Mouse (Mus musculus) CH12F3 (cell line): ENCODE results near the gene Tmbim4.
"Not testable (repeated sequence)": the region's sequence is repeated elsewhere in the genome, so short reads cannot be mapped to it uniquely, and the experiment has no call there.

Experiments used
- in situ Hi-C: fragments of 300-500 bp; cut with MboI; formaldehyde crosslinking; loops from 2 replicates; pipeline ENCODE4 v1.14.3; 2020; ENCODE audit warnings: low sequenced_read_pairs

Gene Tmbim4

DNA sequence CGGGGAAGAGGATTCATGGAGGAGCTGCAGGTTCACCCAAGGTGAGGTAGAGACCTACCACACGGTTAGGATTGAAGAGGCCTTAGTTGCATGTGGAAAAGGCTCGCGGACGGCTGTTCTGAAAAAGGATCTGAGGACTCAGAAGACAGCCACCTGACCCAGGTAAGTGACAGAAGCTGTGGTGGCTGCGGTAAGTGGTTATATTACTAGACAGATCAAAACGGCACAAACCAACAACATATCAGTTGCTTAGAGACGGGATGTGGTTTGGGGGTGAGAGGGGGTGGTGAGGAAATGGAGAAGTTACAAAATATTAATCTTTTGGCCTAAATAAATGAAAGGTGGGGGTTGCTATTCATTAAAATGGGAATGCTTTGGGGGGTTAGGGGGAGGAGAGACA, 8.1 kb upstream of the Tmbim4 start:
- in situ Hi-C loops, result no loop called here

DNA sequence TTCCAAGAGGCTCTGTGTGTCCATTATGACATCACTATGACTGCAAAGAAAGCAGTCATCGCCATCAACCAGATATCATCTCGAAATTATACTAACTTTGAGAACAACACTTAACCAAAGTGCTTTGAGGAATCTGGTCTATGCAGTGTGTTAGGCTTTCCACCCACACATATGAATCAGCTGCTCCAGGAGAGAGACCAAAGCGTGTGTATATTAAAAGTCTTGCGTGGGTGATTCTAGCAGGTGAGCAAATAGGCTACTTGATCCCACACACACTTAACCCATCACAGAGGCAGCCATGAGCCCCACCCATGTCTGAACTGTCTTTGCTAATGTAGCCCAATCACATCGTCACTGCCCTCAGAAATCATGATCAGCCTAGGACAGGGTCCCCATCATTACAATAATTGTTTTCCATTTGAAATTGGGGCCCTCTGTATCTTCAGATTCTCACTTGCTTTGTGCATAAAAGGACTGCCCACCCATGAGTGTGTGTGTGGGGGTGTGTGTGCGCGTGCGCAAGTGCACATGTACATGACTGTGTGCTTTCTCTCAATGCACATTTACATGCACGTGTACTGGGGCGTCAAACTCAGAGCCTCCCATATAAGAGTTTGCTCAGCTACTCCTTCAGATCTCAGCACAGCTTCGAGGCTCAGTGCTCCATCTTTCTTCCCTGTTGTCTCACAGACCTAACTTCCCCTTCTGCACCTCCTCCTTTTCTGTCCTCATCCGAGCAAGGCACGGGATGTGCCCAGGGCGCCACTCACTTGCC, 4.1 kb upstream of the Tmbim4 start:
- in situ Hi-C loops, result no loop called here

DNA sequence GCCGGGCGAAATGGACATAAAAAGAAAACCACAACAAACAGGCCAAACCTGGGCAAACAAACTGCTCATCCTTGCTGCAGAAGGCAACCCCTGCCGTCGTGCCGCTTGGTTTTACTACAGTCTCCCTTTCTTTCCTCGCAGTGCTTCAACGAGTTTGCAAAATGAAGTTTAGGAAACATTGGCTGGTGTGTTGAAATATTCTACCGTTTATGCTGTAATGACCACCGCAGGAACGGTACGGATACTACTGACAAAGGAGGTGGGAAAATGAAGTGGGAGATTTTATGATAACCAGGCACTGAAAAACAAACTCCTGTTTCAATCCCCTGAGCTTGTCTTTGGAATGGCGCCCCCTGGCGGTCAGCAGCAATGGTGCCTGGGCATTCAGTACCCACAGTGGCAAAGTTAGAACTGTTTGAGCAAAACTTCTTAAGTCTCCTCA, 592 bp downstream of the Tmbim4 start, which contains the start of gene Irak3:
Irak3 (minus strand) TSS at position 170 of the 442 bp plus-strand sequence.
- in situ Hi-C loops, result no loop called here

DNA sequence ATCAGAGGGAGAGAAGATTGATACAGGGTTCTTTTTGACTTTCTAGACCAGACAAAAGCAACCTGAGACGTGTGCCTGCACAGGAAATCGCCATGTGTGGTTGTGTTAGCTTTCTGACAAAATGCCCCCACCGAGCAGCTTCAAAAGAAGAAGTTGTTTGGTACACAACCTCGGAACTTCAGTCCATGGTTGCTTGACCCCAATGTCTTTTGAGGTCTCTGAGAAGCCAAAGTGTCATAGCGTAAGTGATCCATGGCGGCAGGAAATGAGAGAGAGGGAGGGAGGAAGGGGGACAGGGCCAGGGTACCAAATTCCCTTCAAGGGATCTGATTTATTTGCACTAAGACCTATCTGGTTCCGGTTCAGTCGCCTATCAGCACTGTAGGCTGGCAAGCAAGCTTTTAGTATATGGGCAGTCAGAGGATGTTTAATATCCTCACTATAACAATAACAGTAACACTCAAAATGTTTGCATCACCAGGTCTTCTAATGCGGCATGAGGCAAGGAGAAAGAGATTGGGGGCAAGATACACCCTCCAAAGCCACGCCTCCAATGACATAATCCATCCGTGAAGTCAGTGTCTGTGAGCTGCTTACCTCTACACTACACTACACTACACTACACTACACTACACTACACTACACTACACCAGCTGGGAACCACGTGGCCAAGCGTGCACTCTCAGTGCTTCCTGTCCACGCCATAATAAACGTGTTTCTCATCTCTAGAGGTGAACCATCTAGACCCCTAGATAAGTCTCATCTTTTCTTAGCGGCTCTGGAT, 1.3 kb downstream of the Tmbim4 start:
- in situ Hi-C loops, result no loop called here

DNA sequence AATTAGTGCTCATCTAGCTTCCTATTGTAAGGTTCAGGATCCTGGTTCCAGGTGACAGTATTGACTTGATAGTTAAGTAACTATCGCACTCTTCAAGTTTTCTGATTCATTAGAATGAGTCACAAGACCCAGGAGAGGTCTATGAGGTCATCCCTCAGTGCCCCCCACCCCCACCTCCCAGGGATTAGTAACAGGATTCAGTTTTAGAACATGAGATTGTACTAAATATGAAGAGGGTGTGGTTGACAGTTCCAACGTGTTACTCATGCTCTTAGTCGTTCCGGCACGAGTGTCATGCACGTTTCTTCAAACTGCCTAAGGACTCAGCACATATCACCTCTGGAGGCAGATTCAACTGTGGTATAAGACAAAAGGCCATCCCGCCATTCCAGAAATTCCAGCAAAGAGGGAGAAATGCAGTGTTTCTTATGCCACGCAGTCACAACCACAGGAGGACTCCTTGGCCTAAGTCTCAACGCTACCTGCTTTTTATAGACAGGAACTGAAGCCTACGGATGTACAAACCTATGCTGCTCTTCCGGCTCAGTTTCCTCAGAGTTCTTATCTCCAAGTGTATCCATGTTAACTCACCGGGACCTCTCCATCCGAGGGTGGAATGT, 3.3 kb downstream of the Tmbim4 start:
- in situ Hi-C loops, result no loop called here

DNA sequence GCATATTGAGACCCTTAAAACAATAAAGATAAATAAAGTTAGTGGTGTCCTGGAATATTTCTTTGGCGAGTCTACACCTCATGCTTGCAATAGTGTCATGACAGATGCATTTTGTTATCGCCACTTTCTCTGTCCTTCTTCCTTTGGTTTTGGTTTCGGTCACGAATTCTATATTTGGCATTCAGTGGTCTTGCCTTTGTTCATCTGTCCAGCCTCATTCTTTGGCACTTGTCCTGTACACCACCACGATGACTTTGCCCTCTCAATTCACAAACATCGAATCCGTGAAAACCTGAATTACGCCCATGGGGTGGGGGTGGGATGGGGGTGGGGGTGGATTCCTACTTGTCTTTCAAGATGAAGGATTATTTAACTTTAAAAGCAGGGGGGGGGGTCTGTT, 6.6 kb downstream of the Tmbim4 start:
- in situ Hi-C loops, result no loop called here

DNA sequence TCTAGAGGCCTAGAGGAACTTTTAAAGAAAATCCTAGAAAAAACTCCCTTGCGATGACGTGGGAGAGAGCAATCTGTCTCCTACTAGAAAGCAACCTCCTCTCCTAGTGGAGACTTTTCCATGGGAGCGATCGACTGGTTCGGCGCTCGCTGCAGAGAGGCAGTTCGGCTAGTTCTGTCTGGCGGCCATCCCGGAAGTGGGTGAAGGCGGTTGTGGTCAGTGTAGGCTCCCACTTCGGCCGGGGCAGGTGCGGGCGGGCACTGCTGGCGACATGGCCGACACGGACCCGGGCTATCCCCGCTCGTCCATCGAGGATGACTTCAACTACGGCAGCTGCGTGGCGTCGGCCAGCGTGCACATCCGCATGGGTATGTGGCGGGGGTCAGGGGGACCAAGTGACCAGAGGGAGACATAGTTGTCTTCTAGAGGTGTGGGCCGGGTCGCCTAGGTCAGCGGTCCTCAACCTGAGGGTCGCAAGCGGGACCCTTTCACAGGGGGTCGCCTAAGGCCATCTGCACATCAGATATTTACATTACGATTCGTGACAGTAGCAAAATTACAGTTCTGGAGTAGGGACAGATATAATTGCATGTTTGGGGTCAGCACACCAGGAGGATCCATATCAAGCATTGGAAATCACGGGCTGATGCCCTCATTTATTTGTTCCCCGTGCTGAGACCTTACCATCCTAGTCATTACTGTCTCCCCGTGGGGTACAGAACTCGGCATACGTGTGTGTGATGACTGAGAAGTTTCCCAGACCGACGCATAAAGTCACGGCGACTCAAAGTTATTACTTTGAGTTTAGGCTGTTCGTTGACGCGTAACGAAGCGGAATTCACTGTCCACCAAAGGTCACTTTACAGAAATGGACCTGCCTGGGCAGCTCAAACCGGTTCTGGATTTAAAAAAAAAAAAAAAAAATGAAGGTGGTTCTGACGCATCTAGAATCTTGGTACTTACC, 7.5 kb downstream of the Tmbim4 start:
- in situ Hi-C loops, result no loop called here

DNA sequence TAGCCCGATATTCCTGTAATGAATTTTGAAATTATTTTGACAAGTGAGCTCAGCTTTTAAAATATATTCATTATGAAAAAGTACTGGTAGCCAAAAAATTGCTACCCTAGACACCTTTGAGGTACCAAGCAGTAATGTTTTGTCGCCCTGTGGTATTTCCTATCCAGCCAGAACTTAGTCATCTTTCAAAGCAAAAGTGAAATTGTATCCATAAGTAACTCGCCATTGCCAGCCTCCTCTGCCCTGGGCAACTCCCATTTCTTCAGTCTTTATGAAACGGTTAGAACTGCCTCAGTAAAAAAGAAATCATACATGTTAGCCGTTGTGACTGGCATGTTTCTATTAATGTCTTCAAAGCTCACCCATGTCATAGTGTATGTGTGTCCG, 8.1 kb downstream of the Tmbim4 start:
- in situ Hi-C loops, result no loop called here

DNA sequence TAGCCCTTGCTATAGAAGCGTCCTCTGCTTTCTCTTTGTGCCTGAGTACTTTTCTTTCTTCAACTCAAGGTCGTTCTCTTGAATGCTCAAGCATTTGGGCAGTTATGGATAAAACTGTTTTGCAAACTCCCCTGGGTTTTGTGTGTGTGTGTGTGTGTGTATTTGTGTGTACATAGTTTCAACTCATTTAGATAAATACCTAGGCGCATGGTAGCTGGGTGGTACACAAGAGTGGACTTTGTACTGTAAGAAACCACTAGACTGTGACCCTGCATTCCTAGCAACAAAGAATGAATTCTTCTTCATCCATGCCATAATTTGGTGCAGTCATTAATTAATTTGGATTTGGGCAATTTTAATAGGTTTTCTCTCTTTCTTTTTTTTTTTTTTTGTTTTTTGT, 8.7 kb downstream of the Tmbim4 start:
- in situ Hi-C loops, result no loop called here

DNA sequence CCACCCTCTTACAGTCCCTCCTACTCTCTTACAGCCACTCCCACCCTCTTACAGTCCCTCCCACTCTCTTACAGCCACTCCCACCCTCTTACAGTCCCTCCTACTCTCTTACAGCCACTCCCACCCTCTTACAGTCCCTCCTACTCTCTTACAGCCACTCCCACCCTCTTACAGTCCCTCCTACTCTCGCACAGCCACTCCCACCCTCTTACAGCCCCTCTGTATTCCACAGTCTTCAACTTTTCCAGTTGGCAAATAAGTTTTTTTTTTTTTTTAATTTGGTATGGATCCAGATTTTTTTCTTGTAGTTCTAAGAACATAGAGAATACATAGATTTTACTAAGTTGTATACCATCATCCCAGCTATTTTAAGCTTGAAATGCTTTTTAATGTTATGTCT, 15.7 kb downstream of the Tmbim4 start:
- in situ Hi-C loops, result not testable (repeated sequence)

DNA sequence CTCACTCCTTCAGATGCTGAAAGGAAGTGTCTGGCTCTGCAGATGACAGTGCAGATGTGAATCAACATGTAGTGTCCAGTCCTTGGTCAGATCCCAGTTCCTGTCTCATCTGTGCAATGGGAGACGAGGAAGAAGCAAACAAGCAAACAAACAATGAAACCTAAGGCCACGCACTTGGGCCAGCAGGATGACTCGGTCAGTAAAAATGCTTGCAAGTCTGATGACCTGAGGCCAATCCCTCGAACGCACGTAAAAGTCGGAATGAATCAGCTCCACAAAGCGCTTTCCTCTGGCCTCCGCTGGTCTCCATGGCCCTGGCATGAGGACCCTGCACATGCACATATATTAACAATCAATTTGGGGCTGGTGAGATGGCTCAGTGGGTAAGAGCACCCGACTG, 17.6 kb downstream of the Tmbim4 start:
- in situ Hi-C loops, result no loop called here

DNA sequence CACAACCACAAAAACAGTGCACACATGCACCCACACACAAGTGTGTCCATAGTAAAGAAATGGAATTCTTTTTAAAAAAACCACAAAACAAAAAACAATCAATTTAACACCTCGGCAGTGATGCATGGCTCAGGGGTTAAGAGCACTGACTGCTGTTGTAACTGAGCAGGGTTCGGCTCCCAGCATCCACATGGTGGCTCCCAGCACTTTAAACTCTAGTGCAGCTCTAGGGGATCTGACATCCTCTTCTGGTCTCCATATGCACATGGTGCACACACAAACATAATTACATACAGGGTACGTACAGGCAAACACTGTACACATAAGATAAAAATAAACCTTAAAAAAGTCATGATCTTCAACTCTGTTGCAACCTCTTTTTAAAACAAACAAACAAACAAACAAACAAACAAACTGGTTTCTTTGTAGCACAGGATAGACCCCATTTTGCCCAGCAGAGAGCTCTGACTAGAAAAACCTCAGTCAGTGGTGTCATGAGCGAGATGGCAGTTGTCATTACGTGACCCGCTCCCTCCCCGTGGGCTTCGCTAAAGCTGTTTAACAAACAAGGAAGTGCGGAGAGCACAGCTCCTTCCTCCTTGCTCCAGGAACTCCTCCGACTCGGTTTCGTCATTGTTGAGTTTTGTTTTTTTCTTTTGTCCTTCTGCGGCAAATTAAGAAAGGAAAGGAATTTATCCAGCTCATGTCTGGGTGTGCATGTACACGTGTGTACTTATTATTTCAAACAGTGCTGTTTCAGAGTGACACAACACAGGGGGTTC, 18.4 kb downstream of the Tmbim4 start:
- in situ Hi-C loops, result no loop called here

DNA sequence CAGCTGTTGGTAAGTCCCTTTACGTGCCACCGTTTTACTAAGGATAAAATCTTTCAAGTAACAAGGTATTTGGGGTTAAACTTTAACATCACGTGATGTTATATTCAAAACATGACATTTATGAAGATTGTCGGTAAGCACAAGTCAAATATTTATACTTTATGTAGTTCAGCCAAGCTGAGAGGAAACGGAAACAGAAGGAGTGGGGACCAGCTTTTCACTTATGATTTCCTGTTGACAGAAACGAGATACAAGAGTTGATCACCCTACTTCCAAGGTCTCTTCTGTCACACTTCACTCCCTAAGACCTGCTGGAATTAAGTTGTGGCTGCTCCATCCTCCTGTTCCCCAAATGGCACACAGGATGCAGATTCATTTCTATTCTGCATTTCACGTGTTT, 19.4 kb downstream of the Tmbim4 start:
- in situ Hi-C loops, result no loop called here

DNA sequence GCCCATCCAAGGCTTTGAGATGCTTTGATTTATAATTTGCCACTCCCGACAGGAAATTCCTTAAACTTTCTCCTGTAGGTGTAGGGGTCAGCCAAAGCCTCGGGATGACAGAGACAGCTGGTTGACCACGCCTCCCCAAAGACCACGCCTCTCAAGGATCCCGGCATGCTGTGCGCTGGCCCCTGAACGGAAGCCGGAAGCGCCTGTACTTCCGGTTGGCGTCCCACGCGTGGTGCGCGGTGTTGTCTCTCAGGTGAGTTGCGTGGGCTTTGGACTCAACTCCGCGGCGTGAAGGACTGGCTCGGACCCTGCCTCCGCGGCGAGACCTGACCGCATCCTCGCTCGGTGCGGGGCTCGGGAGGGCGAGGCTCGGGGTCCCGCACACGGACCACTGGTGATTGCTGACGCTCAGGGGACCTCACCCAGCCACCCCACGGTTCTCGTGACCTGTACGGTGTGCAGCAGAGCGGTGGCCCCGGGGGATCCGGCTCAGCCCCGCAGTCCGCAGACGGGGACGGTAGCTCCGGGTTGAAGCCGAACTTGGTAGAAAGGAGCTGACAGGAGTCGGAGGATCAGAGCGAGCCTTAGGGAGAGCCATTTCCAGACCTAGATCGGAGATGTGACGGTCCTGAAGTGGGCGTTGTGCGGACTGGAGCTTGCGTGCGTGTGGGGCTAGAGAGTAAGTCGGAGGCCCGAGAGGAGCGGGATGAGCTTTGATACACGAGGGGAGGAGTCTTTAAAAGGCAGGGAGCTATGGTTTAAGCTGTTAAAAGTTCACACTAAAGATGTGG, 25.7 kb downstream of the Tmbim4 start, which contains the start of gene Llph:
Llph (plus strand) TSS at position 200 of the 791 bp plus-strand sequence.
- in situ Hi-C loops, result loop anchor here (25.0 kb wide), 2 partner anchors 635 to 1035 kb away; no protein-coding TSS in a partner anchor

DNA sequence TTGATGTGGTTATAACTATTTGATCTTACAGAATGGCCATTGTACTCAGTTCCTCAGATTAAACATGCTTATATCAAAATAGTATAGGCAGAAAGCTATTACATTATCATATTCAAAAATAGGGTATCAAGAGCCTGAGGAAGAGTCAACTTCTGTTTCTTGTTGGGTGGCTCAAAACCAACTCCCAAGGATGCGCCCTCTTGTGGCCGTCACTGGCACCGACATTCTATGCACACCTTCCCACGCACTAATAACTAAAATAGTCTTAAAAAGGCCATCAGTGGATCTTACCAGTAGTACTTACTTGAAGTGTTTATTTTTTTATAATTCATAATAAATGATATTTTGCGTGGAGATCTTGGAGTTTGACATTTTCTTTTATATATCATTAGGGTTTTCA, 30.3 kb downstream of the Tmbim4 start:
- in situ Hi-C loops, result loop anchor here (25.0 kb wide), 2 partner anchors 631 to 1031 kb away; no protein-coding TSS in a partner anchor

DNA sequence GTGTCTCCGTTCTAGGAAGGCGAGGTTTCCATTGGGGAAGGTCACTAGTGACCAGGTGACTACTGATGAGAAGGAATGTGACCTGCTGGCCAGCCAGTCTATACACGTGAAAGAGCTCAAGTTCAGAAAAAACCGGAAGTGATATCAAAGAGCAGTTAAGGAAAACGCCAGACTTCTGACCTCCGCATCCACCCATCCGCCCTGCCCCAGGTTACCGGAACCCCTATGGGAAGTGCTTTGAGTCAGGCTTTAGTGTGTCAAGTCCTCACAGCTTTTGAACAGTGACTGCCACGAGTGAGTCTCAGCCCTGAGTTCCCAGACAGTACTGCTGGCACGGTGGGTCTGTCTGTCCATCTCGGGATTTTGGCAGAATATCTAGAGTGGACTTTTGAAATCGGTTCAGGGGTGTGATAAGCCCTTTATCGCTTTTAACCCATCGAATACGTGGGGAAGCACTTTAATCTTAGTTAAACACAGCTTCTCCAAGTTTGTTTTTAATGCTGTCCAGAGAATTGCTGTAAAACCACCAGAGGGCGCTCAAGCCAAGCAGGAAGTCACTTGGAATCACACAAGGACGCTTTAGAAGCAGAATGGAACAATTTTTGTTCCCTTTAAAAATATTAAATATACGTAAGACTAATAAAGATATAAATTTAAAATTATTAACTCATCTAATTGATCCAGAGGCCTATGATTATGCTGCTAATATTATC, 32.4 kb downstream of the Tmbim4 start:
- in situ Hi-C loops, result loop anchor here (25.0 kb wide), 2 partner anchors 628 to 1028 kb away; no protein-coding TSS in a partner anchor

DNA sequence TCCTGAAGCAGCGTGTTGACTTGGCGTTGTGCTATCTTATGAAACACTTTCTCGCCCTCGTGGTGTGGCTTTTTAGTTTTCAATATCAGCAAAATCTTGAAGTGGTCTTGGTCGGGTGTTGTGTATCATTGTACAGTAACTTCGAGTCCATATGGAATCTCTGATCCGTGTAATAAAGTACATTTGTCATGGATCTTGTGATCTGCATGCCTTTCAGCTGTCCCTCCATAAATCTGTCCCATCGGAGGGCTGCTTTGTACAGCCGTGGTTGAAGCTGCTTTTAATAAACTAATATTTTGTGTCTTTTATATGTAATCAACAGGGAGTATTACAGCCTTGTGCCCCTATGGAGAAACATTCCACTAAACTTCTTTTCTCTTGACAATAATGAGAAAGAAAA, 35.5 kb downstream of the Tmbim4 start:
- in situ Hi-C loops, result loop anchor here (25.0 kb wide), 2 partner anchors 625 to 1025 kb away; no protein-coding TSS in a partner anchor

DNA sequence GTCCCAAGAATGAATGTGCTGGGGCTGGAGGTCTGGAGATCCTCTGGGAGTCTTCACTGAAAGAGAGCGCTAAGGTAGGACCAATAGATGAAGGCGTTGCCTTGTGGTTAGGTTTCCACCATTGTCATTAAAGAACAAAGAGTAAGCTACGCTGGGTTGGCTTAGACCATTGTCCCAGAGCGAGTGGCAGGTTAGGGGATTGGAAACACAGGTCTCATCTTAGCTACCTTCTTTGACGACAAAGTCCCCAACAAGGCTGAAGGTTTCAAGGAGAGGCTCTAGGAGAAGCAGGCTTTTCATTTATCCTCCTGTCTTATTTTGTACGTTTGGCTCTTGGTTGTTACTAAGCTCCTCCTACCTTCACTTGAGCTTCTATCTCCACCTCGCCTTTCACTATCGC, 36.9 kb downstream of the Tmbim4 start:
- in situ Hi-C loops, result loop anchor here (25.0 kb wide), 2 partner anchors 624 to 1024 kb away; no protein-coding TSS in a partner anchor
